7 mouse cellular contexts compared by ENCODE assay signal in the genomic region with DNA sequence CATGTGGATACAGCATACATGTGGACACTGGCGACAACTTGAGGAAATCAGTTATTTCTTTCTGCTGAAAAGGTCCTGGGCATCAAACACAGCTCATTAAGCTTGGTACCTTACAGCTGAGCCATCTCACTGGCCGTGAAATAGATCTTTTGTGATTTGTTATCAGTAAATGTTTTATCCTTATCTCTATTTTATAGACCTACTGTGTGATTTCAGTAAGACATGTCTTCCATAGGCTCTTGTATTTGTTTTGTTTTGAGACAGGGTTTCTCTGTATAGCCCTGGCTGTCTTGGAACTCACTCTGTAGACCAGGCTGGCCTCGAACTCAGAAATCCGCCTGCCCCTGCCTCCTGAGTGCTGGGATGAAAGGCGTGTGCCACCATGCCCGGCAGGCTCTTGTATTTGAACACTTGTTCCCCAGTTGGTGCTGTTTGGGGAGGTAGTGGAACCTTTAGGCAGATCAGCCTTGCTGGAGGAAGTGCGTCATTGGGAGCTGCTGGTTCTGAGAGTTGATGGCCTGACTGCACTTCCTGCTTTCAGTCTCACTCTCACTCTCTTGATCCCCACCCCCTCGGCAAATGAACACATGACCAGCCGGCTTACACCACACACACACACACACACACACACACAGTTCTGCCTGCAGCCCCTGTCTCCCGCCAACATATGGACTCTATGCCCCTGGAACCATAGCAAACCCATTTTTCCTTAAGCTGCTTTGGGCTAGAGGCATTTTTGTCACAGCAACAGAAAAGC. TPM values are rescaled to one million over a fixed set of nuclear protein-coding genes. Genes with fewer than 3 reads are reported as not detected.
A peak's percentile ranks its signal among the peaks of the same experiment; 100 is the strongest.
DNase-seq lines count a peak whose midpoint lies in the region; ATAC-seq and TF ChIP-seq lines count a peak whose summit lies in the region.

No protein-coding gene starts in this region.

- ATAC-seq in granulocyte monocyte progenitor cell, adult 5-6 weeks (replicated peaks; ENCODE audit: poor library complexity, severe bottlenecking), result peak; percentile 93
- ATAC-seq in intestine, embryonic 15.5 days, result peak; percentile 44
- peak; percentile 95 for ATAC-seq in neutrophil, adult 5-6 weeks (ENCODE audit: extremely low read depth, insufficient number of reproducible peaks, low FRiP score, poor library complexity, severe bottlenecking)

- H3K9ac ChIP-seq in intestine, embryonic 15.5 days, result no peak overlapping the region

- peak; percentile 30; the same call in 1 of the 2 replicates for TF ChIP-seq POLR2A in lung, adult 2 months (IDR thresholded peaks at IDR 0.05; ENCODE audit: borderline replicate concordance, extremely low read depth, low read depth, low read length)

- peak; percentile 39 for DNase-seq in NIH3T3 (ENCODE audit: low read depth)
- no peak for DNase-seq in lung, adult 2 months
- no peak for DNase-seq in right cerebral cortex, postnatal 25 days

- H3K36me3 ChIP-seq in E14TG2a.4 (ENCODE audit: insufficient read depth, low read length), result peaks cover 3% of the 10 kb centered on the region; the same call in 1 of the 2 replicates
- no peaks in the 10 kb centered on the region for H3K36me3 ChIP-seq in intestine, embryonic 15.5 days

- no peak overlapping the region for H3K27ac ChIP-seq in intestine, embryonic 15.5 days

- no peaks in the 10 kb centered on the region for H3K27me3 ChIP-seq in E14TG2a.4 (ENCODE audit: insufficient read depth, low read length)
- no peaks in the 10 kb centered on the region for H3K27me3 ChIP-seq in intestine, embryonic 15.5 days (replicated peaks)

- H3K4me3 ChIP-seq in E14TG2a.4 (replicated peaks; ENCODE audit: low read length), result peak overlapping the region; percentile 69
- H3K4me3 ChIP-seq in intestine, embryonic 15.5 days (replicated peaks), result no peak overlapping the region
- peak overlapping the region; percentile 61 for H3K4me3 ChIP-seq in lung, adult 2 months (replicated peaks; ENCODE audit: extremely low read depth, low read depth, low read length)

- TF ChIP-seq CTCF in E14TG2a.4 (conservative IDR thresholded peaks at IDR 0.05; ENCODE audit: low read length), result no peak
- no peak for TF ChIP-seq CTCF in lung, adult 2 months (IDR thresholded peaks at IDR 0.05; ENCODE audit: insufficient read depth, low read length)

- WGBS in intestine, embryonic 15.5 days, result 49% methylated on average over 10 of the region's 10 CpGs
- 44% methylated on average over 10 of the region's 10 CpGs for WGBS in lung, adult 2 months

- H3K9me3 ChIP-seq in E14TG2a.4 (ENCODE audit: low read length), result peaks cover 7% of the 10 kb centered on the region; the same call in 1 of the 2 replicates
- no peaks in the 10 kb centered on the region for H3K9me3 ChIP-seq in intestine, embryonic 15.5 days

- peaks cover 52% of the 10 kb centered on the region for H3K4me1 ChIP-seq in E14TG2a.4 (replicated peaks; ENCODE audit: low read depth, low read length)
- peaks cover 2% of the 10 kb centered on the region; the same call in 1 of the 2 replicates for H3K4me1 ChIP-seq in intestine, embryonic 15.5 days (replicated peaks)
- H3K4me1 ChIP-seq in lung, adult 2 months (ENCODE audit: control insufficient read depth, insufficient read depth, low read length), result no peaks in the 10 kb centered on the region

- peak overlapping the region; percentile 60 for H3K4me2 ChIP-seq in intestine, embryonic 15.5 days (replicated peaks)

RNA-seq across cellular contexts. Expression of a gene that starts 12.5 kb away (rescaled TPM):
- 2,229 and 2,435 TPM in 2 replicates for total RNA-seq in granulocyte monocyte progenitor cell, adult 5-6 weeks (2014; fragmentation: Nextera tagmentation)
- 1,577 and 1,773 TPM in 2 replicates for total RNA-seq in granulocyte monocyte progenitor cell, adult 5-6 weeks (2017)
- 815 and 831 TPM in 2 replicates for polyA plus RNA-seq in intestine, embryonic 15.5 days (2015; fragmentation: Nextera tagmentation; extraction: Ambion mirVana)
- 1,286 and 1,489 TPM in 2 replicates for polyA plus RNA-seq in lung, adult 2 months (2012; rRNA removed)
- total RNA-seq in neutrophil, adult 5-6 weeks (2017), result 756 and 779 TPM in 2 replicates

RNA-seq across cellular contexts. Expression of a gene that starts 29.5 kb away (rescaled TPM):
- total RNA-seq in granulocyte monocyte progenitor cell, adult 5-6 weeks (2014; fragmentation: Nextera tagmentation), result 17.1 and 24.2 TPM in 2 replicates
- 39.4 and 50.8 TPM in 2 replicates for total RNA-seq in granulocyte monocyte progenitor cell, adult 5-6 weeks (2017)
- 4.1 and 6.4 TPM in 2 replicates for polyA plus RNA-seq in intestine, embryonic 15.5 days (2015; fragmentation: Nextera tagmentation; extraction: Ambion mirVana)
- polyA plus RNA-seq in lung, adult 2 months (2012; rRNA removed), result 28.9 and 32.4 TPM in 2 replicates
- total RNA-seq in neutrophil, adult 5-6 weeks (2017), result 90.7 and 108 TPM in 2 replicates

RNA-seq across cellular contexts. Expression of a gene that starts 38.3 kb away (rescaled TPM):
- total RNA-seq in granulocyte monocyte progenitor cell, adult 5-6 weeks (2014; fragmentation: Nextera tagmentation), result not detected in 2 replicates
- 0.30 and 0.41 TPM in 2 replicates for total RNA-seq in granulocyte monocyte progenitor cell, adult 5-6 weeks (2017)
- polyA plus RNA-seq in intestine, embryonic 15.5 days (2015; fragmentation: Nextera tagmentation; extraction: Ambion mirVana), result 1.1 and 2.7 TPM in 2 replicates
- polyA plus RNA-seq in lung, adult 2 months (2012; rRNA removed), result 7.8 and 11.6 TPM in 2 replicates
- total RNA-seq in neutrophil, adult 5-6 weeks (2017), result 167 and 205 TPM in 2 replicates

RNA-seq across cellular contexts. Expression of a gene that starts 38.8 kb away (rescaled TPM):
- total RNA-seq in granulocyte monocyte progenitor cell, adult 5-6 weeks (2014; fragmentation: Nextera tagmentation), result 2.9 and 10.5 TPM in 2 replicates
- 14.2 and 35.9 TPM in 2 replicates for total RNA-seq in granulocyte monocyte progenitor cell, adult 5-6 weeks (2017)
- 3.7 and 5.4 TPM in 2 replicates for polyA plus RNA-seq in intestine, embryonic 15.5 days (2015; fragmentation: Nextera tagmentation; extraction: Ambion mirVana)
- polyA plus RNA-seq in lung, adult 2 months (2012; rRNA removed), result 5.3 TPM in 2 replicates
- total RNA-seq in neutrophil, adult 5-6 weeks (2017), result 4.2 and 8.0 TPM in 2 replicates

Comparison
In these comparisons a context has a peak if more than half of its experiments do, and no peak if none do; other contexts are left out.
1. ATAC-seq: peak in every context shown above with its lines; median percentile 95 in neutrophil, adult 5-6 weeks; 93 in granulocyte monocyte progenitor cell, adult 5-6 weeks; 44 in intestine, embryonic 15.5 days.
2. RNA of a gene that starts 38.3 kb away (total RNA-seq): 167 to 205 TPM in neutrophil, adult 5-6 weeks; 0.30 to 0.41 TPM in granulocyte monocyte progenitor cell, adult 5-6 weeks; every median in the first group is over 100 times any median in the second.